Comparison of ENCODE assay signal across 19 mouse cellular contexts in genomic region chr5:139612224-139612623, GRCm38 (mm10).
A peak's percentile ranks its signal among the peaks of the same experiment; 100 is the strongest.
DNase-seq lines count a peak whose midpoint lies in the region; ATAC-seq lines count a peak whose summit lies in the region.
"Had no signal": no experiment of that assay in that cellular context is flagged by ENCODE, and none has a peak within 500 bp of the region (broad histone marks: within the 10 kb centered on the region; RNA-seq: fewer than 3 reads in every experiment).

No protein-coding gene starts in this region.

- intact Hi-C loops in left cerebral cortex, postnatal 4 days (cut with DNase I): no loop called here

- DNase-seq in cerebellum, adult 11-12 months: peak; percentile 59
- no peak for DNase-seq in cerebellum, adult 18-20 months
- peak; percentile 76 to 77 for DNase-seq in cerebellum, postnatal 10 days
- DNase-seq in left cerebral cortex, postnatal 4 days: peak; percentile 50
- DNase-seq in left cerebral cortex, adult 18-20 months (ENCODE audit: low spot score in 2 of 2): no peak
- DNase-seq: adrenal gland, adult 8-10 months; adrenal gland, postnatal 25 days; cerebellum, adult 11 months; forebrain, postnatal 0 days; gastrocnemius, adult 2 months; gastrocnemius, postnatal 14 days; heart, adult 11 months; kidney, adult 18-20 months had no signal

- ATAC-seq in cerebellum, adult (ENCODE audit: insufficient number of reproducible peaks, low FRiP score, low TSS enrichment): no peak
- ATAC-seq: activated CD4-positive, CD25-positive, alpha-beta regulatory T cell, adult 4 months; forebrain, embryonic 14.5 days; forebrain, postnatal 0 days; hindbrain, postnatal 0 days; inflammation-experienced regulatory T-cells, adult 6 months; intestine, embryonic 16.5 days had no signal

Comparison
In these comparisons a context has a peak if more than half of its experiments do, and no peak if none do; other contexts are left out.
1. DNase-seq: peak in cerebellum, adult 11-12 months (single experiment), cerebellum, postnatal 10 days (2 of 2) and left cerebral cortex, postnatal 4 days (single experiment); none in cerebellum, adult 18-20 months (0 of 2) and left cerebral cortex, adult 18-20 months (0 of 2).